Mouse (Mus musculus) thymus, postnatal 36 days (tissue): ENCODE results near the gene Tns2.

Source experiments
- DNase-seq, 2 experiments: peaks; one replicate each; pipeline ENCODE4 v3.0.0; 2022; ENCODE audit warnings: mixed read lengths in 2 of 2

Gene Tns2

DNA sequence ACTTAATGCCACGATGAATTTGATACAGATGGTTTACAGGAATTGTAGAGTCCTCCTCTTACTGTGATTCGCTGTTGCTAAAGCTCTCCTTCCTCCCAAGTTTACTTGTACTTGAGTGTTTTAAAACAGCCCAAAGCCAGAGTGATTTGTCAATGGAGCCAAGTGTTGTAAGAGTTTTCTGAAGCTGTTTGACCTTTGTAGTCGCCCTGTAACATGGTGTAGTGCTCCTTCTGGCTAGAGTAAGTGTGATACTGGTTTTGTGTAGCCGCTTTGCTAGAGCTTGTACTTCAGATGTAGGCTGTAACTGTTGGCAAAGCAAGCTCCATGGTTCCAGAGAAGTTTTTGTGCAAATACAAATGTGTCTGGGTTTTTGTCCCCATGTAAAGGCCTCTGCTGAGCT lies 8.0 kb upstream of the Tns2 start:
- DNase-seq, result no peak

DNA sequence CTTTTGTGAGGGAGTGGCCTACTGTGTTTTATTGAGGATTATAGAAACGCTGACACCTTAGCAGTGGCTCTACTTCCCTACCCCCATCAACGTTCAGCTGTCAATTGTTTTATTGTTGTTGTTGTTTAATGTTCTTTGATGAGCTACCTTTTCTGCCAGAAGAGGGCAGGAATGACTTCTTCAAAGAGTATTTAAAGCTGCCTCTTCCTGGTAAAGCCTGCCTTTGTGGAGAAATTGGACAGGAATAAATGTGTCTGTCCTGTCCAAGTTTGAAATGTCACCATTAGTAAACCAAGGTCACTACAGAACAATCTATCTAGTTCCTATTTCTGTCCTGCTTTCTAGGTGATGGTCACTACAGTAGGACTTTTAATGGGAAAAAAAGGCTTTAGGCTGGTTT lies 6.1 kb upstream of the Tns2 start:
- DNase-seq, result no peak

DNA sequence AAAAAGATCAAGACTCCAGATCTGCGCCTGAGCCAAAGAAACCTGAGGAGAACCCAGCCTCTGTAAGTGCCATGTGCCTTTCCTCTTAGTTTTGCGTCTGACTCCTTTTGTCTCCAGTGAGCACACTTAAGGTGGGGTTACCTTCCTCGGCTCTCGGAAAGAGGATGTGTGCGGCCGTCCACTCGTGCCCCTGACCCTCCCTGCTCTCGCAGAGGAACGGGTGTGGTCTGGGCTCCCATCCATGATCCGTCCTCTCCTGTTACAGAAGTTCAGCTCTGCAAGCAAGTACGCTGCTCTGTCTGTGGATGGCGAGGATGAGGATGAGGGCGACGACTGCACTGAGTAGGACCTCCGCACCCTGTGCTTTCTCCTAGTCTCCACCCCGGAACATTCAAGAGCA lies 5.2 kb upstream of the Tns2 start:
- DNase-seq, result no peak

DNA sequence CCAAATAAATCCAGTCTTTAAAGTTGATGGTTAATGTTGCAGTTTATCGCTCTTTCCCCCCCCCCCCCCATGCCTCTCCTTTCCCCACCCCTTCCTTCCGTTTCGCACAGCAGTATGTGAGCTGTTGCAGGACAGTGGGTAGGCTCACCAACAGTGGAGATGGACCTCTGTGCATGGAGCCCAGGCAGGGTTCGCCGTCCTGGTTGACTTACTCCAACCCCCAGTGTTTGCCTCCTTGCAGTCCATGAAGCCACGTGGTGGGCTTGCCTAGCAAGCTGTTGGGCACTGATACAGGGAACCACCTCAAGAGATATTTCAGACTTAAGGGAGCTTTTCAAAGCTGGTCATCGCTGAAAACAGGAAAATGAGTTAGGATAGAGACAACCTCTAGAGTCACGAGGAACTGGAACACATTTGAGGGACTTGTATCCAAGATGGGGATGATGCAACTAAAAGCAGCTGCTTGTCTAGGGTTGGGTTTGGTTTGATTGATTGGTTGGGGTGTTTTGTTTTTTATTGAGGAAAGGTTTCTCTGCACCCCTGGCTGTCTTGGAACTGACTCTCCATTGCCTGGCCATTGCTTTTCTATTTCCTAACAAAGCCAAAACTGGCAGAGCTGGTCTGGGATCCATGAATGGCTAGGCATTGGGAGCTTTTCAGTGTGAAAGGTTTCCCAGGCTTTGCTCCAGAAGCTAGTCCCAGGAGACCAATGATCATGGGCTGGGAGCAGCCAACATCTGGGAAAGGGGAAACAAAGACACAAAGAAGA lies 2.9 kb upstream of the Tns2 start:
- no peak for DNase-seq

DNA sequence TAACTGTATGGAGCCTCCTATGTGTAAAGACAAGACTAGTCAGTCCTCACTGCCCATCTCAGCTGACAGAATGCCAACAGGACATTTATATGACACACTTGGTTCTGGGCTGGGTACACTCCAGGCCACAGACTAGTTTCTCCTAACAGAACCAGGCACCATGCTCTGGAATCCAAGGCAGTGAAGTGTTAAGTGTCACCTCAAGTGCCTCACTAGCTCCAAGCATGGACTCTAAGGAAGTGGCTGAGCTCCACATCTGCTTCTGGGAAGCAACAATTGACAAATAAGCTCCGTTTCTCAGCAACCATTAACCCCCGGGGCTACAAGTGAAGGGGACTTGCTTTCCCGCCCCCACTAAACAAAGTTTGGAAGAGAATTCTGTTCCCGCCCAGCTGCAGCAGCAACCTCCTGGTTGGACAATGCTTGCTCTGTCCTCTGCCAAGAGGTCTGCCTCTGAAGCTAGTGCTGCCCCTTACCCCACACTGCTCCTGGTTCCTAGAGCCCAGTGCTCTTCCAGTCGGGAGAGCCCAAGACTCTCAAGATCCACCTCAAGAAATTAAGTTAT lies 2.1 kb upstream of the Tns2 start:
- no peak for DNase-seq

DNA sequence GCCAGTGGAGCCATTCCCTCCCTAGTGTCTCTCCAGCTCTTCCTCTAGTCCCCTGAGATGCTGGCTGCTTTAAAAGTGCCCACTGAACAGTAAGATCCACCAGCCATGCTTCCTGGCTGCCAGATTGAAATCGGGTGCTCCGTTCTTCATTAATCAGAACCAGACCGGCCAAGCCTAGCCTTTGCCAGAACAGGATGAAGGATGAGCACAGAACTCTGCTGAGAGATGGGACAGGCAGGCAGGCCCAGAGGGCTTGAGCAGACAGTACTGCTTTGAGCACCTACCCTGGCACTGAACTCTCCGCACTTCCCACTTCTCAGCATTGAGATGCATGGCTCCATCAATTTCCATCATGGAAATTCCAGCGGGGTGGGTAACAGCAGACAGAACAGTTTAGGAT lies 953 bp upstream of the Tns2 start:
- DNase-seq, result no peak

DNA sequence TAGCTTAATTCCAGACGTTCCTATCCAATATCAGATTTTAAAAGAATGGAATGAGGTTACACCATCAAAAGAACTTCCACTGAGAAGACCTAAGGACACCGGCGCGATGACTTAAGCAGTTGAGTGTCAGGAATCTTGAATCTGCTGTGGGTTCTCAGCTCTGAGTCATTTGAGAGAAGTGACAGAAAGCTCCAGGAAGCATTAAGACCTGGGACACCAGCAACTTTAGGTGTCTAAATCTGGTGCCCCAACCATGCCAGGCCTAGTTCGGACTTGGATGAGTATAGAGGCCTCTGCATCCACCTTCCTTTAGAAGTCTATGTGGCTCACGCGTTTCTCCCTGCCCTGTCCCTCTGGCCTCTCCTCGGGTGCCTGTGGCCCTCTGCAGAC lies 447 bp upstream of the Tns2 start:
- no peak for DNase-seq

DNA sequence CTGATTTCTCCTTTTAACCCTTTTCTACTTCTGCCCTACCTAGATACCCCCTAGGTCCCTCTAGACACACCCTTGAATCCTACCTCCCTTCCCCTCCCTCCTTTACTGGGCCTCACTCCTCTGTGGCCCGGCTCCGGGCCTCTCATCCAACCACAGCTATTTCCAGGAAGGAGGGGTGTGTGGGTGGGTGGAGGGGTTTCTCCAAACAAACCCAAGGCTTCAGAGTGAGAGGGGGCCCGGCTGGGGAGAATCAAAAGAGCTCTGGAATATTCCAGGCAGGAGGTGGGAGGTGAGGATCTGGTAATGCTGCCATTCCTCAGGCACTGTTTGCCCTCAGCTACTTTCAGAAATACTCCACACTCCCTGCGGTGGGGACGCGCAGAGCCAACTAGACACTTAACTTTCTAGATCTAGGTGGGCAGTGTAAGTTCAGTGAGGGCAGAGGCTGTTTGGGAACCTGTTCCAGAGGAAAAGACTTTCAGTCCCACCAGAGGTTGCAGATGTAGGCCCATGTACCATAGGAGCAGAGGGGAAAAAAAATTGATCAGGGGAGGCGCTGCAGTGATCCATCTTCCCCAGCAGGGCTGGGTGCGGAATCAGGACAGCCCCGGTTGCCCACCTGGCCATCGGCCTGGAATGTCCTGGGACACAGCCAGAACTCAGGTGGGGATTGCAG lies 921 bp downstream of the Tns2 start:
- no peak for DNase-seq

DNA sequence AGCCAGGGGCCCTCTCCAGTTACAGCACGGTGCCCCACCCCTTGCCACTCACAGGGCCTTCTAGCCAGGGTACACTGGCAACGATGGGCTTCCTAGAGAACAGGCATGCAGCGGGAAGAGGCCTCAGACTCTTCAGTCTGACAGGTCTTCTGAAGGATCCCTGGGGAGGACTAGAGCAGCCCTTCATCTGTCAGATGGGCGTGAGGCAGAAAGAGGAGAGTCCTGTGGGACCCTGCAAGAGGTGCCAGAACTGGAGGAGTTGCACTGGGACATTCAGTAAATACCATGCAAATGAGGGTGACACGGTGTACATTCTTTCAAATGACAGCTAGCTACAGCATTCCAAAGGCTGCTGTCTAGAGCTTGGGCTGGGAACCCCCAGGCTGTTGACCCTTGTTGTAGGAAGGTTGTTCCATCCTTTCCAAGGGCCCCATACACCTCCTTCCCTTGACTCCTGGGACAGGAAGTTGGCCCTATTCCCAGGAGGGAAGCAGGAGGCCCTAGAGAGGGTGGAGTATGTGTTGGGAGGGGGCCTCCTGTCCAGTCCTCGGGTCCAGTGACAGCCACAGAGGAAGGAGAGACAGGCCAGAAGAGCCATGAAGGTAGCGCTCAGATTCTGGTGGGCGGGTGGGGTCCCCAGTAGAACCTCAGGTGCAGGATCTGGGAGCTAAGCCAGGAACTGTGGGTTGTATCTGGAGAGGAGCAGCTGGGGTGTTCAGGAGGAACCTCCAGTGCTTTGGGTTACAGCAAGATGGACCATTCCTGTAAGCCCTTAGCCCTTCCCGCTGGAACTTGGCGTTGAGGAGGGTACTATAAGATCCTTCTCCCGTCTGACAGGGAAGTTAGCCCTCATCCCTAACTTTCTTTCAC lies 1.7 kb downstream of the Tns2 start:
- DNase-seq, result no peak

DNA sequence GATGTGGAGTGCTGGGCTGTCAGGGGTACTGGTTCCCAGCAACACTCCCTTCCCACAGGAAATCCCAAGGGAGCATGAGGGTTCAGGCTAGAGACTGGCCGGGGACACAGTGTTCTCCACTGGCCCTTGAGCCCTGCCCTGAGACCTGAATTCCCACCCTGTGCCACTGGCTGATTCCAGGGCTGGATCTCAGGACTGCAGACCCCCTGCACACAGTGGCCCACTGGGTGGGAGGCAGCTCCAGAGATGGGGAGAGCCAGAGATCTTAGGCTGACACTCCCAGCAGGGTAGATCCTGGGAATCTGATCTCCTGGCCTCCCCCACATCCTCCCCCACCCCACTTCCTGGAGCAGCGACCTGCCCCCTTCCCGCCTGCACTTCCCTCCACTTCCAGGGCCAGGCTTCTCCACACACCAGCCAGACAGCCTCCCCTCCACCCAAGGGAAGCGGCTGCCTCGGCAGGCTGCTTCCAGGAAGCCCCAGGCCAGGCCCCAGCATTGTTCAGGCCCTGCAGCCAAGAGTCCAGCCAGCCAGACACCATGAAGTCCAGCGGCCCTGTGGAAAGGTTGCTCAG lies 2.4 kb downstream of the Tns2 start:
- DNase-seq, result no peak

DNA sequence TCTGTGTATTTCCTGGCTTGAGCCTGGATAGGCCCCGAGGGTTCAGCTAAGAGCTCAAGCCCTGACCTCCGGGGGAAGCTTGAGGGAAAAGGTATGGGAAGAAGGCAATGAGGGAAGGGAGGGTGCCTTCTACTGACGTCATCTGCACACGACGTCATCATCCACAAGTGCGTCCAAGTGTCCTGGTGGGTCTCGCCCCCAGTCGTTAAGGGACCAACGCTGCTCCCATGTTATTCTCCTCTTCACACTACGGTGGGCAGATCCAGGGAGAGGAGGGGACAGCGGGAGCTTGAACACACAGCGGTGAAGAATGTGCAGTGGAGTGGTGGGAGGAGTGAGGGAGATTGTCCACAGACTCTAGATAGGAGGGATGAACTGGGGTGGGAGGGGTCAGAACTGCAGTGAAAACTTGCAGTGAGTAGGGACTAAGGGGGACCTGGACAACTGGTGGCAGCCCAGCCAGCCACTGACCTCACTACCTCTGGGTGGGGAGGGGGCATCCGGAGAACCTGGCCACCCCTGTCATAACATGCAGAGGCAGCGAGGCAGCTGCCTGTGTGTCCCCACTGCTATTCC lies 3.2 kb downstream of the Tns2 start:
- DNase-seq, result no peak

DNA sequence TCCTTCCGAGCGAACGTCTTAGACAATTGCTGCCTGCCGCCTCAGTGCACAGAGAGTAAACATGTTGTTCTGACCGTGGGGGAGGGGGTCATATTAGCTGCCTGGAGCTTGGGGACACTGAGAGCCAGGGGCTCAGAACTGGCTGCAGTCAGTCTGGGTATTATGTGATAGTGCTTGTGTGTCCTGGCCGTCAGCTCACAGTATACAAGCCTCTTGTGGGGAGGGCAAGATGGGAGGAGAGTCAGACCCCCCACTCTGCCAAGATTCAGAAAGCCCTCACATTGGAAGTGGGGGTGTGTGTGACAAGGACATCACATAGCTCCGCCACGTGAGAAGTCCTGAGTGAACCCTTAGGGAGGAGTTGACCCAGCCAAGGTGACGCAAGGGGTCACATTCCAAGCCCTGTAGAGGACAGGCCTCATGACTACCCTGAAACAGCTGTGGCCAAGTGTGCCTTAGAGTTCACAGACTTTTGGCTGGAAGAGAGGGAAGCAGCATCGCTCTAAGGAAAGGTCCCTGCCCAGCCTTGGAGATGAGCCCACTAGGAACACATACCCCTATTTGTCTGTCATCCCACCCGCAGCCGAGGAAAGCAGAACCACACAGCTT lies 3.8 kb downstream of the Tns2 start:
- no peak for DNase-seq

DNA sequence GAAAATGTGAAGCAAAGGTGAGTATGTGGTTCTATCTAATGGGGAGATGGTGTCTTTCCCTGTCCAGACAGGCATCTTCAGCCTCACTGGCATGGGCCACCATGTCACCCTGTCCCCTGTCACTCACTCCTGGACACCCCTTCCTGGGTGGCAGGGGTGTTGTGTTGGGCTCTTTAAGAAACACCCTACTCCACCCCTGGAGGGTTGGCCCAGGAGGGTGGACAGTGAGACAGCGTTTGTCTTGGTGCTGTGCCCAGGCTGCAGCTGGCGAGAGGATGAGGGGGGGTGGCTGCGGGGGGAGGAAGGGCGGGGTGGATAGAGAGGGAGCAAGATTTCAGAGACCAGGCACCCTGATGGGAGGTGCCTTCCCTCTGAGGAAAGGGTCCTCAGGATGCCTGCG lies 5.1 kb downstream of the Tns2 start:
- no peak for DNase-seq

DNA sequence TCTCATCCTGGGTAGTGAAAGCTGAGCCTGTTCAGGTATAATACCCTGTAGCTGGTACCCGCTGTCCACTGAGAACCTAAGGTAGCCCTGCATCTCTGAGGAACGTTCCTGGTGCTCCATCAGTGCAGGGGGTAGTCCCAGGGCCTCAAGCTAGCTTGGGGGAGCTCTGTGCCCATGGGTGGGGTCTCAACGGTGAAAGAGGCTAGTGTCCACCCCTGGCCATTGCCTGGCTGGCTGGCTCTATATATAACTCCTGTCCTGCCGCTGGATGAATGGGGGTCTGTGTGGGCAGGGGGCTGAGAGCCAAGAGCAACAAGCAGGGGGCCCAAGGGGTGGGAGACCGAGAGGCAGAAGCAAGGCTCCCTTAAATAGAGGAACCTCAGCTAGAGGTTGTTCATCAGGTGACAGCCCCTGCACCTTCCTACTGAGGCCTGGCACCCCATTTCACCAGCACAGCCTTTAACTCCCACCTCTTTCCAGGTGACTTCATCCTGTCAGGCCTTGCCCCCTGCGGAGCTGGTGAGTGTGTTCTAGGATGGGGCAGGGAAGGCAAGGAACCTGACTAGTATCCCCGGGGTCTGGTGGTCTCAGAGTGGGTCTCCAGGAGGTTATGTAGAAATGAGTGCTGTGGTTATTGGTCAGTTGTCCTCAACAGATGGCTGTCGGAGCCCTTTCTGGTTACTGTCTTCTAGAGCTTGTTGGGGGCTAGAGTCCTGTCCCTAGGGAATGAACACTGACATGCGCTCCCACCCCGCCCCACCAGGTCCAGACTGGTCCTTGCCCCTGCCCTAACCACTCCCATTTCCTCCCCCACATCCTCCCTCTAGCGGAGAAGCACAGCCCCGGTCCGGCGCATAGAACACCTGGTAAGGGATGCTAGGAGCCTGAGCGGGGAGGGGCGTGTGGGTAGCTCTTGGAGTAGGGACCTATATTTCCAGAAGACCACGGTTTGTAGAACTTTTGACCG lies 5.8 kb downstream of the Tns2 start:
- peak; percentile 58 to 70 for DNase-seq

DNA sequence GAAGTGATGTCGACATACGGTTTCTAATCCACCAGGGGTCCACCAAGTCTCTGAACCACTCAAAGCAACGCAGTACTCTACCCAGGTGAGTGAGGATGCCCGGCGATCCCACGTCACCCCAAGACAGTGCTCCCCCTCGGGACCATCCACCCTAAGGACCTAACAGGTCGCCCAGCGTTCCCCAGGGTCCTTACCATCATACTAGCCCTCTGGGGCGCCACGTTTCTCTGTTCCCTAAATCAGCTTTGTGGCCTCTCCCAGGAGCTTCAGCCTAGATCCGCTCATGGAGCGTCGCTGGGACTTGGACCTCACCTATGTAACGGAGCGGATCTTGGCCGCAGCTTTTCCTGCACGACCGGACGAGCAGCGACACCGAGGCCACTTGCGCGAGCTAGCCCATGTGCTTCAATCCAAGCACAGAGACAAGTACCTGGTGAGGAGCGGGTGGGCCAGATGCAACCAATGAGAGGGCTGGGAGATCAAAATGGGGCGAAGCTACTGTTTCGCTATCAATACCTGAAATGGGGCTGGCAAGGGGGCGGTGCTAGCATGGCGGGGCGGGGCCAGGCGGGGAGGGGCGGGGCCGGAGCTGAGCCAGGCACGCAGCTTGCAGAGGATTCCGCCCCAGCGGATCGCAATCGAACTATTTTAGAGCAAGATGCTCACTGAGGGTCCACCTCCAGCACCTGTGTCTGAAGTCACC lies 6.7 kb downstream of the Tns2 start:
- no peak for DNase-seq

DNA sequence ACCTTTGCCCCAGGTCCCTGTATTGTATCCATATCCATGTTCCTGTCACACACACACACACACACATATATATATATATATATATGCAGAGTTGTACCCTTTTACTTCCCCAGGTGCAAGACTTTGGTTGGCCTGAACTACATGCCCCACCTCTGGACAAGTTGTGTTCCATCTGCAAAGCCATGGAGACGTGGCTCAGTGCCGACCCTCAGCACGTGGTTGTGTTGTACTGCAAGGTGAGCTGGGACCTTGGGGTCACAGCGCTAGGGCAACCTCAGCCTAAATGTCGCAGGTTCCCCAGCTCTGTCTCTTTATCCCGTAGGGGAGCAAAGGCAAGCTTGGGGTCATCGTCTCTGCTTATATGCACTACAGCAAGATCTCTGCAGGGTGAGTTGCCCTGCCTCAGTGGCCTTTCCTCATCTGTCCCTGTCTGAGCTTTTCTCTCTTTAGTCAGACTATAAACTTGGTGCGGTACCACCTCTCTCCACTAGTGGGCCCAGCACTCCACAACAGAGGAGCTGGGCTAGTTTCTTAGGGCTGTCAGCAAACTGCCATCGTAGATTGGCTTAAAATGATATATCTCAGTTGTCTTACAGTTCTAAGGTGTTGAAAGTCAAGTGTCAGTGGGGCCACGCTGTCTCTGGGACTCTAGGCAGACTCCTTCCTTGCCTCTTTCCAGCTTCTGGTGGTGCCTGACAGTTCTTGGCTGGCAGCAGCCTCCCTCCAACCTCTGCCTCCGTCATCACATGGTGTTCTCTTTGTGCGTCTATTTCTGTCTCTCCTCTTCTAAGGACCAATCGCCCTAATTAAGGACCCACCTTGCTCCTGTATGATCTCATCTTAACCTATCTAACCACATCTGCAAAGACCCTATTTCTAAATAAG lies 7.7 kb downstream of the Tns2 start:
- peak; percentile 60 to 69 for DNase-seq

DNA sequence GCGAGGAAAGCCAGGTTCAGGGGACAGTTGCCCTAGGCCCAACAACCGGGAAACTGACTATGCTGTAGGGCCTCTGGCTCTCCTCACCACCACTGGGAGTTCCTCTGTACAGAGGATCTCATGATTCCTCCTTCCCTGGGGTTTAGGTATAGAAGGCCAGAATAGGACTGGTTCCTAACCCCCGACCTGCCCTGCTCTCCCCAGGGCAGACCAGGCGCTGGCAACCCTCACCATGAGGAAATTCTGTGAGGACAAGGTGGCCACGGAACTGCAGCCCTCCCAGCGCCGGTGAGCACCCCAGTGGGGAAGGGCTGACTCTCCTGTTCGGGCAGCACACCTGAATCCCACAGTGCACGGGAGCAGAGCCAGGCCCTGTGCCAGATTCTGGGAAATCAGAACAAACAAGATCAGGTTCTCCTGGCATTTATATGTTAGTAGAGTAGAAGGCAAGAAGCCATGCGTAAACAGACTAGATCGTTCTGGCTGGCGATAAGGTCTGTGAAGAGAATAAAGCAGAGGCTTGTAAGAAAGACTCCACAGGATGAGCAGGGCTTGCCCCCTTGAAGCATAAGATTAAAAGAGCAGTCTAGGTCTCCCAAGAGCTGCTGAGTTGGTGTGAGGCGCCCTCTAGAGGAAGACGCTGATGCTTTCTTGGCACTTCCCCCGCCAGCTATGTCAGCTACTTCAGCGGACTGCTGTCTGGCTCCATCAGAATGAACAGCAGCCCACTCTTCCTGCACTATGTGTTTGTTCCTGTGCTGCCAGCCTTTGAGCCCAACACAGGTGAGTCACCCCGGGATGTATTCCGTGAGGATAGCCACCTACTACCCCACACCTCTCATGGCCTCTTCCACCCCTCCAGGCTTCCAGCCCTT lies 8.7 kb downstream of the Tns2 start:
- DNase-seq, result peak; percentile 76

DNA sequence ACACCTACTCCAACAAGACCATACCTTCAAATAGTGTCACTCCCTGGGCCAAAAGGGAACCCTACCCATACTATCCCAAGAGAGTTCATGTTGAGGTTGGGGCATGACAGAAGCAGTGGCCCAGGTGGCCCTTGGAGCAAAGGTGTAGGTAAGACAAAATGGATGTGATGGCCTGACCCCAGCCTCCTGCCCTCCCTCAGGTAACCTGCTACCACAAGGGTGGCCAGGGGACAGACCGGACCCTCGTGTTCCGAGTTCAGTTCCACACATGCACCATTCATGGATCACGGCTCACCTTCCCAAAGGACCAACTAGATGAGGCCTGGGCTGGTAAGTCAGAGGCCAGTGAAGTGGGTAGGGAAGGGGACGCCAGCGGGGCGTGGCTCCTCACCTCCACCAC lies 10.1 kb downstream of the Tns2 start:
- DNase-seq, result no peak
